Mouse (Mus musculus) liver (tissue): ENCODE results near the gene Rhox4g.
"Not testable (repeated sequence)": the region's sequence is repeated elsewhere in the genome, so short reads cannot be mapped to it uniquely, and the experiment has no call there.

Source experiments
- DNase-seq: peaks from one replicate; pipeline ENCODE4 v3.0.0-alpha.2; 2020; ENCODE audit warnings: mixed read lengths

Rhox4g gene

GRCm38 (mm10) chrX:37651227-37651626 lies at the start of gene Rhox4g:
TSS of gene Rhox4g (minus strand) at chrX:37651327.
- DNase-seq: not testable (repeated sequence)

- DNase-seq: no peak
Observed at GRCm38 (mm10) chrX:37692261-37692660, 41.1 kb upstream of the Rhox4g start.

- DNase-seq: no peak
Observed at GRCm38 (mm10) chrX:37683031-37683715, 32.0 kb upstream of the Rhox4g start.

GRCm38 (mm10) chrX:37673177-37673576 lies 22.1 kb upstream of the Rhox4g start, which contains the start of gene Rhox2h:
TSS of gene Rhox2h (minus strand) at chrX:37673277.
- DNase-seq: not testable (repeated sequence)

GRCm38 (mm10) chrX:37668664-37669063 lies 17.5 kb upstream of the Rhox4g start, which contains the start of gene Rhox3h:
TSS of gene Rhox3h (minus strand) at chrX:37668764.
- not testable (repeated sequence) for DNase-seq

- DNase-seq: not testable (repeated sequence)
Observed at GRCm38 (mm10) chrX:37643370-37643769, 7.8 kb downstream of the Rhox4g start, which contains the start of gene Rhox2g. TSS of gene Rhox2g (minus strand) at chrX:37643470.

- DNase-seq: not testable (repeated sequence)
Observed at GRCm38 (mm10) chrX:37628512-37628911, 22.6 kb downstream of the Rhox4g start, which contains the start of gene Rhox3g. TSS of gene Rhox3g (minus strand) at chrX:37628612.

- DNase-seq: not testable (repeated sequence)
Observed at GRCm38 (mm10) chrX:37607604-37608003, 43.5 kb downstream of the Rhox4g start, which contains the start of gene Rhox4f. TSS of gene Rhox4f (minus strand) at chrX:37607704.
